ENCODE assay signal across 8 mouse cellular contexts in genomic region chr7:101836271-101837153, GRCm38 (mm10). TPM values are rescaled to one million over a fixed set of nuclear protein-coding genes. Genes with fewer than 3 reads are reported as not detected.
DNase-seq lines count a peak whose midpoint lies in the region; ATAC-seq and TF ChIP-seq lines count a peak whose summit lies in the region.

No protein-coding gene starts in this region.

- peak overlapping the region; percentile 99 for H3K9ac ChIP-seq in heart, embryonic 13.5 days
- H3K9ac ChIP-seq in kidney, embryonic 16.5 days (replicated peaks; ENCODE audit: low read length): peak overlapping the region; percentile 98
- H3K9ac ChIP-seq in liver, embryonic 16.5 days (ENCODE audit: low read depth, low read length): peak overlapping the region; percentile 66
- H3K9ac ChIP-seq in stomach, postnatal 0 days (ENCODE audit: low read length): peak overlapping the region; percentile 95

- under 1% methylated on average over 63 of the region's 63 CpGs for WGBS in embryonic facial prominence, embryonic 10.5 days
- WGBS in heart, embryonic 13.5 days: under 1% methylated on average over 63 of the region's 63 CpGs
- under 1% methylated on average over 63 of the region's 63 CpGs for WGBS in kidney, embryonic 16.5 days
- WGBS in liver, embryonic 16.5 days (ENCODE audit: insufficient replicate concordance): under 1% methylated on average over 56 of the region's 63 CpGs
- under 1% methylated on average over 49 of the region's 63 CpGs for WGBS in stomach, postnatal 0 days

- peak; percentile 38 for DNase-seq in 3T3-L1 (ENCODE audit: low read depth, low spot score)
- peak; percentile 64 for DNase-seq in T-cell, adult 2 months (ENCODE audit: low spot score)
- DNase-seq in embryonic facial prominence, embryonic 10.5 days (ENCODE audit: low spot score): peak; percentile 89
- peak; percentile 84 for DNase-seq in neural tube, embryonic 10.5 days (ENCODE audit: extremely low spot score, low spot score)
- peak; percentile 83 for DNase-seq in stomach, postnatal 0 days (ENCODE audit: low spot score)

- TF ChIP-seq EP300 in stomach, postnatal 0 days (optimal IDR thresholded peaks at IDR 0.05): no peak

- no peaks in the 10 kb centered on the region for H3K27me3 ChIP-seq in embryonic facial prominence, embryonic 10.5 days (replicated peaks; ENCODE audit: low read depth, poor library complexity, severe bottlenecking)
- no peaks in the 10 kb centered on the region for H3K27me3 ChIP-seq in heart, embryonic 13.5 days (replicated peaks)
- no peaks in the 10 kb centered on the region for H3K27me3 ChIP-seq in kidney, embryonic 16.5 days (ENCODE audit: insufficient read depth, low read length)
- peaks cover 32% of the 10 kb centered on the region for H3K27me3 ChIP-seq in liver, embryonic 16.5 days (ENCODE audit: control insufficient read depth, insufficient read depth, low read depth, low read length)
- no peaks in the 10 kb centered on the region for H3K27me3 ChIP-seq in stomach, postnatal 0 days (ENCODE audit: control insufficient read depth, insufficient read depth, low read length)

- H3K4me1 ChIP-seq in embryonic facial prominence, embryonic 10.5 days: peaks cover 43% of the 10 kb centered on the region
- H3K4me1 ChIP-seq in heart, embryonic 13.5 days: peaks cover 36% of the 10 kb centered on the region
- H3K4me1 ChIP-seq in kidney, embryonic 16.5 days (ENCODE audit: insufficient read depth, low read length): peaks cover 28% of the 10 kb centered on the region
- H3K4me1 ChIP-seq in liver, embryonic 16.5 days (ENCODE audit: control insufficient read depth, low read depth, low read length): no peaks in the 10 kb centered on the region; the same call in none of the 2 replicates
- peaks cover 7% of the 10 kb centered on the region; the same call in 1 of the 2 replicates for H3K4me1 ChIP-seq in stomach, postnatal 0 days (replicated peaks; ENCODE audit: control insufficient read depth, insufficient read depth)

- H3K36me3 ChIP-seq in embryonic facial prominence, embryonic 10.5 days (replicated peaks): peaks cover 33% of the 10 kb centered on the region
- H3K36me3 ChIP-seq in heart, embryonic 13.5 days: peaks cover 35% of the 10 kb centered on the region
- H3K36me3 ChIP-seq in kidney, embryonic 16.5 days (ENCODE audit: insufficient read depth, low read length): peaks cover 26% of the 10 kb centered on the region
- no peaks in the 10 kb centered on the region for H3K36me3 ChIP-seq in liver, embryonic 16.5 days (ENCODE audit: control insufficient read depth, insufficient read depth)
- H3K36me3 ChIP-seq in stomach, postnatal 0 days (ENCODE audit: control insufficient read depth, insufficient read depth, low read length): peaks cover 19% of the 10 kb centered on the region

- H3K9me3 ChIP-seq in embryonic facial prominence, embryonic 10.5 days: no peaks in the 10 kb centered on the region
- H3K9me3 ChIP-seq in heart, embryonic 13.5 days: no peaks in the 10 kb centered on the region
- H3K9me3 ChIP-seq in kidney, embryonic 16.5 days (ENCODE audit: low read length): no peaks in the 10 kb centered on the region
- H3K9me3 ChIP-seq in liver, embryonic 16.5 days (replicated peaks; ENCODE audit: control insufficient read depth, low read length): no peaks in the 10 kb centered on the region
- no peaks in the 10 kb centered on the region for H3K9me3 ChIP-seq in stomach, postnatal 0 days (ENCODE audit: control insufficient read depth, low read length)

- peak overlapping the region; percentile 88 for H3K4me3 ChIP-seq in embryonic facial prominence, embryonic 10.5 days
- peak overlapping the region; percentile 96 for H3K4me3 ChIP-seq in heart, embryonic 13.5 days
- H3K4me3 ChIP-seq in kidney, embryonic 16.5 days (ENCODE audit: low read length): peak overlapping the region; percentile 88
- peak overlapping the region; percentile 67 for H3K4me3 ChIP-seq in liver, embryonic 16.5 days (ENCODE audit: low read depth, low read length)
- peak overlapping the region; percentile 87 for H3K4me3 ChIP-seq in stomach, postnatal 0 days (ENCODE audit: low read depth, low read length)

- H3K27ac ChIP-seq in embryonic facial prominence, embryonic 10.5 days (replicated peaks): peak overlapping the region; percentile 100
- H3K27ac ChIP-seq in heart, embryonic 13.5 days (replicated peaks): peak overlapping the region; percentile 99
- peak overlapping the region; percentile 98 for H3K27ac ChIP-seq in kidney, embryonic 16.5 days (ENCODE audit: low read length)
- peak overlapping the region; percentile 52; the same call in 1 of the 2 replicates for H3K27ac ChIP-seq in liver, embryonic 16.5 days (ENCODE audit: low read length)
- peak overlapping the region; percentile 94 for H3K27ac ChIP-seq in stomach, postnatal 0 days (replicated peaks)

- H3K4me2 ChIP-seq in heart, embryonic 13.5 days: peak overlapping the region; percentile 72
- peak overlapping the region; percentile 73 for H3K4me2 ChIP-seq in kidney, embryonic 16.5 days (replicated peaks; ENCODE audit: low read depth, low read length)
- peak overlapping the region; percentile 73 for H3K4me2 ChIP-seq in liver, embryonic 16.5 days (ENCODE audit: low read depth, low read length)
- peak overlapping the region; percentile 91 for H3K4me2 ChIP-seq in stomach, postnatal 0 days (replicated peaks; ENCODE audit: low read depth)

- no peak for TF ChIP-seq CTCF in stomach, postnatal 0 days (IDR thresholded peaks at IDR 0.05; ENCODE audit: low read depth)

- ATAC-seq in heart, embryonic 13.5 days (ENCODE audit: extremely low read depth, insufficient number of reproducible peaks, low FRiP score, low TSS enrichment): peak; percentile 49
- ATAC-seq in kidney, embryonic 16.5 days (ENCODE audit: low FRiP score, low TSS enrichment): peak; percentile 60; the same call in 1 of the 2 replicates
- peak; percentile 25; the same call in 1 of the 2 replicates for ATAC-seq in liver, embryonic 16.5 days (ENCODE audit: low read depth)
- ATAC-seq in stomach, postnatal 0 days (ENCODE audit: low FRiP score, low TSS enrichment): peak; percentile 36

RNA-seq across cellular contexts. Expression of gene Inppl1, which starts 1.5 kb away (rescaled TPM):
- polyA plus RNA-seq in embryonic facial prominence, embryonic 10.5 days (2016; fragmentation: Nextera tagmentation; extraction: Ambion mirVana): 38.4 and 46.7 TPM in 2 replicates
- 44.9 and 56.3 TPM in 2 replicates for polyA plus RNA-seq in heart, embryonic 13.5 days (2015; fragmentation: Nextera tagmentation; extraction: Ambion mirVana)
- polyA plus RNA-seq in kidney, embryonic 16.5 days (2015; fragmentation: Nextera tagmentation; extraction: Ambion mirVana): 44.2 and 55.6 TPM in 2 replicates
- polyA plus RNA-seq in liver, embryonic 16.5 days (2015; fragmentation: Nextera tagmentation; extraction: Ambion mirVana): 6.0 TPM in 2 replicates
- polyA plus RNA-seq in stomach, postnatal 0 days (2015; fragmentation: Nextera tagmentation; extraction: Ambion mirVana): 16.6 and 17.6 TPM in 2 replicates

RNA-seq across cellular contexts. Expression of gene Phox2a, which starts 18.4 kb away (rescaled TPM):
- 0.26 and 1.2 TPM in 2 replicates for polyA plus RNA-seq in embryonic facial prominence, embryonic 10.5 days (2016; fragmentation: Nextera tagmentation; extraction: Ambion mirVana)
- polyA plus RNA-seq in heart, embryonic 13.5 days (2015; fragmentation: Nextera tagmentation; extraction: Ambion mirVana): 0.11 and 0.32 TPM in 2 replicates
- polyA plus RNA-seq in kidney, embryonic 16.5 days (2015; fragmentation: Nextera tagmentation; extraction: Ambion mirVana): 0.19 and 0.75 TPM in 2 replicates
- polyA plus RNA-seq in liver, embryonic 16.5 days (2015; fragmentation: Nextera tagmentation; extraction: Ambion mirVana): 0.05 TPM in 1 of 2 replicates, not detected in the other
- polyA plus RNA-seq in stomach, postnatal 0 days (2015; fragmentation: Nextera tagmentation; extraction: Ambion mirVana): 3.7 and 4.4 TPM in 2 replicates

RNA-seq across cellular contexts. Expression of gene Folr2, which starts 20.5 kb away (rescaled TPM):
- polyA plus RNA-seq in embryonic facial prominence, embryonic 10.5 days (2016; fragmentation: Nextera tagmentation; extraction: Ambion mirVana): 0.49 TPM in 1 of 2 replicates, not detected in the other
- 1.6 and 1.8 TPM in 2 replicates for polyA plus RNA-seq in heart, embryonic 13.5 days (2015; fragmentation: Nextera tagmentation; extraction: Ambion mirVana)
- 1.3 and 1.9 TPM in 2 replicates for polyA plus RNA-seq in kidney, embryonic 16.5 days (2015; fragmentation: Nextera tagmentation; extraction: Ambion mirVana)
- 6.1 and 6.4 TPM in 2 replicates for polyA plus RNA-seq in liver, embryonic 16.5 days (2015; fragmentation: Nextera tagmentation; extraction: Ambion mirVana)
- 1.3 and 2.0 TPM in 2 replicates for polyA plus RNA-seq in stomach, postnatal 0 days (2015; fragmentation: Nextera tagmentation; extraction: Ambion mirVana)

RNA-seq across cellular contexts. Expression of gene Anapc15, which starts 27.0 kb away (rescaled TPM):
- 118 and 119 TPM in 2 replicates for polyA plus RNA-seq in embryonic facial prominence, embryonic 10.5 days (2016; fragmentation: Nextera tagmentation; extraction: Ambion mirVana)
- polyA plus RNA-seq in heart, embryonic 13.5 days (2015; fragmentation: Nextera tagmentation; extraction: Ambion mirVana): 61.7 and 64.4 TPM in 2 replicates
- 76.3 and 77.8 TPM in 2 replicates for polyA plus RNA-seq in kidney, embryonic 16.5 days (2015; fragmentation: Nextera tagmentation; extraction: Ambion mirVana)
- polyA plus RNA-seq in liver, embryonic 16.5 days (2015; fragmentation: Nextera tagmentation; extraction: Ambion mirVana): 36.3 and 41.6 TPM in 2 replicates
- 38.8 and 42.7 TPM in 2 replicates for polyA plus RNA-seq in stomach, postnatal 0 days (2015; fragmentation: Nextera tagmentation; extraction: Ambion mirVana)

RNA-seq across cellular contexts. Expression of gene Folr1, which starts 34.1 kb away (rescaled TPM):
- polyA plus RNA-seq in embryonic facial prominence, embryonic 10.5 days (2016; fragmentation: Nextera tagmentation; extraction: Ambion mirVana): 1.2 and 2.4 TPM in 2 replicates
- 4.7 and 6.4 TPM in 2 replicates for polyA plus RNA-seq in heart, embryonic 13.5 days (2015; fragmentation: Nextera tagmentation; extraction: Ambion mirVana)
- 82.5 and 98.0 TPM in 2 replicates for polyA plus RNA-seq in kidney, embryonic 16.5 days (2015; fragmentation: Nextera tagmentation; extraction: Ambion mirVana)
- polyA plus RNA-seq in liver, embryonic 16.5 days (2015; fragmentation: Nextera tagmentation; extraction: Ambion mirVana): 0.64 and 1.1 TPM in 2 replicates
- 3.2 and 4.0 TPM in 2 replicates for polyA plus RNA-seq in stomach, postnatal 0 days (2015; fragmentation: Nextera tagmentation; extraction: Ambion mirVana)

Comparison
In these comparisons a context has a peak if more than half of its experiments do, and no peak if none do; other contexts are left out.
1. Peak in every context shown above with its lines: DNase-seq, ATAC-seq, H3K4me3 ChIP-seq and H3K27ac ChIP-seq.
2. DNase-seq: peak in every context shown above with its lines; median percentile 89 in embryonic facial prominence, embryonic 10.5 days; 84 in neural tube, embryonic 10.5 days; 83 in stomach, postnatal 0 days; 64 in T-cell, adult 2 months; 38 in 3T3-L1.